Mouse (Mus musculus) macrophage (primary cell): ENCODE data around the gene Lmx1b. TPM values are rescaled to one million over a fixed set of nuclear protein-coding genes. Genes with fewer than 3 reads are reported as not detected.

Experiments used
- H3K27ac ChIP-seq: fragments of 350-480 bp; formaldehyde crosslinking; 2 replicates; pipeline ENCODE4 v1.9.0; 2021
- H3K36me3 ChIP-seq: fragments of 350-480 bp; formaldehyde crosslinking; 2 replicates; pipeline ENCODE4 v1.9.0; 2021; ENCODE audit errors: inconsistent target
- H3K4me3 ChIP-seq: fragments of 350-480 bp; formaldehyde crosslinking; 2 replicates; pipeline ENCODE4 v1.9.0; 2021; ENCODE audit errors: inconsistent target
- H3K79me2 ChIP-seq: fragments of 350-480 bp; formaldehyde crosslinking; 2 replicates; pipeline ENCODE4 v1.9.0; 2021; ENCODE audit errors: inconsistent target
- WGBS: methylation state at CpG from one replicate; pipeline ENCODE4 v1.1.7; 2026; ENCODE audit warnings: inconsistent platforms; ENCODE audit not compliant: missing documents; 5-methylcytosine and 5-hydroxymethylcytosine counted together
- polyA plus RNA-seq: library from polyadenylated mRNA; stranded (reverse); fragments of 250-400 nt; gene quantifications from 3 replicates; pipeline ENCODE4 v1.2.4, GENCODE M21; 2018; ENCODE audit warnings: inconsistent platforms

The Lmx1b gene
- polyA plus RNA-seq, 1 experiment from 2014 or later: not detected

- Histone ChIP-seq H3K79me2 (no peaks in the 10 kb centered on the region), H3K27ac (no peak overlapping the region), H3K4me3 (no peak overlapping the region), H3K36me3 (no peaks in the 10 kb centered on the region)
- WGBS: 61% methylated on average over 29 of the region's 29 CpGs
Measured at GRCm38 (mm10) chr2:33584937-33585910, 55.1 kb downstream of the Lmx1b start.

GRCm38 (mm10) chr2:33583761-33584160 is 56.5 kb downstream of the Lmx1b start:
- Histone ChIP-seq H3K27ac (no peak overlapping the region), H3K4me3 (no peak overlapping the region), H3K36me3 (no peaks in the 10 kb centered on the region), H3K79me2 (no peaks in the 10 kb centered on the region)
- WGBS: 21% methylated on average over 6 of the region's 6 CpGs

GRCm38 (mm10) chr2:33583317-33583716 is 57.0 kb downstream of the Lmx1b start:
- Histone ChIP-seq H3K27ac (no peak overlapping the region), H3K4me3 (no peak overlapping the region), H3K79me2 (no peaks in the 10 kb centered on the region), H3K36me3 (no peaks in the 10 kb centered on the region)
- 6% methylated on average over 4 of the region's 4 CpGs for WGBS

GRCm38 (mm10) chr2:33582457-33583060 is 57.8 kb downstream of the Lmx1b start:
- Histone ChIP-seq H3K79me2 (no peaks in the 10 kb centered on the region), H3K36me3 (no peaks in the 10 kb centered on the region), H3K27ac (no peak overlapping the region), H3K4me3 (no peak overlapping the region)
- 25% methylated on average over 3 of the region's 5 CpGs for WGBS

- H3K27ac ChIP-seq: no peak overlapping the region
- 29% methylated on average over 8 of the region's 8 CpGs for WGBS
- no peaks in the 10 kb centered on the region for H3K79me2 ChIP-seq
- H3K36me3 ChIP-seq: no peaks in the 10 kb centered on the region
- H3K4me3 ChIP-seq: no peak overlapping the region
Measured at GRCm38 (mm10) chr2:33581866-33582265, 58.4 kb downstream of the Lmx1b start.

- Histone ChIP-seq H3K4me3 (no peak overlapping the region), H3K79me2 (no peaks in the 10 kb centered on the region), H3K27ac (no peak overlapping the region), H3K36me3 (no peaks in the 10 kb centered on the region)
- WGBS: 3% methylated on average over 6 of the region's 6 CpGs
Measured at GRCm38 (mm10) chr2:33581449-33581777, 58.9 kb downstream of the Lmx1b start.

- Histone ChIP-seq H3K36me3 (no peaks in the 10 kb centered on the region), H3K27ac (no peak overlapping the region), H3K79me2 (no peaks in the 10 kb centered on the region), H3K4me3 (no peak overlapping the region)
- under 1% methylated on average over 33 of the region's 34 CpGs for WGBS
Measured at GRCm38 (mm10) chr2:33580697-33581448, 59.4 kb downstream of the Lmx1b start.

GRCm38 (mm10) chr2:33575406-33575805 is 64.9 kb downstream of the Lmx1b start:
- no peak overlapping the region for H3K27ac ChIP-seq
- WGBS: 56% methylated on average over 13 of the region's 13 CpGs
- H3K36me3 ChIP-seq: no peaks in the 10 kb centered on the region
- H3K4me3 ChIP-seq: no peak overlapping the region
- no peaks in the 10 kb centered on the region for H3K79me2 ChIP-seq

- no peaks in the 10 kb centered on the region for H3K79me2 ChIP-seq
- WGBS: 92% methylated on average over 7 of the region's 7 CpGs
- H3K4me3 ChIP-seq: no peak overlapping the region
- H3K36me3 ChIP-seq: no peaks in the 10 kb centered on the region
- no peak overlapping the region for H3K27ac ChIP-seq
Measured at GRCm38 (mm10) chr2:33573075-33573474, 67.2 kb downstream of the Lmx1b start.

- WGBS: 59% methylated on average over 15 of the region's 16 CpGs
- no peak overlapping the region for H3K27ac ChIP-seq
- H3K4me3 ChIP-seq: no peak overlapping the region
- no peaks in the 10 kb centered on the region for H3K36me3 ChIP-seq
- no peaks in the 10 kb centered on the region for H3K79me2 ChIP-seq
Measured at GRCm38 (mm10) chr2:33571219-33571824, 69.0 kb downstream of the Lmx1b start.

GRCm38 (mm10) chr2:33569698-33570097 is 70.6 kb downstream of the Lmx1b start:
- H3K36me3 ChIP-seq: no peaks in the 10 kb centered on the region
- no peak overlapping the region for H3K4me3 ChIP-seq
- no peak overlapping the region for H3K27ac ChIP-seq
- no peaks in the 10 kb centered on the region for H3K79me2 ChIP-seq
- 60% methylated on average over 10 of the region's 10 CpGs for WGBS

GRCm38 (mm10) chr2:33569240-33569639 is 71.1 kb downstream of the Lmx1b start:
- H3K4me3 ChIP-seq: no peak overlapping the region
- H3K79me2 ChIP-seq: no peaks in the 10 kb centered on the region
- WGBS: 15% methylated on average over 9 of the region's 9 CpGs
- no peak overlapping the region for H3K27ac ChIP-seq
- H3K36me3 ChIP-seq: no peaks in the 10 kb centered on the region

GRCm38 (mm10) chr2:33565886-33566285 is 74.4 kb downstream of the Lmx1b start:
- Histone ChIP-seq H3K27ac (no peak overlapping the region), H3K4me3 (no peak overlapping the region), H3K79me2 (no peaks in the 10 kb centered on the region), H3K36me3 (no peaks in the 10 kb centered on the region)
- 50% methylated on average over 4 of the region's 4 CpGs for WGBS

- H3K27ac ChIP-seq: no peak overlapping the region
- H3K4me3 ChIP-seq: no peak overlapping the region
- WGBS: 95% methylated on average over 9 of the region's 9 CpGs
- no peaks in the 10 kb centered on the region for H3K36me3 ChIP-seq
- no peaks in the 10 kb centered on the region for H3K79me2 ChIP-seq
Measured at GRCm38 (mm10) chr2:33564748-33565147, 75.6 kb downstream of the Lmx1b start.
